Mouse (Mus musculus) hindbrain, embryonic 13.5 days (tissue): ENCODE results near the gene Cfap44. TPM values are rescaled to one million over a fixed set of nuclear protein-coding genes. Genes with fewer than 3 reads are reported as not detected.

Source experiments
- ATAC-seq: fragments of 200-750 bp; cut with Nextera tagmentation; 2 replicates; pipeline ENCODE4 v1.8.0; 2017; ENCODE audit warnings: moderate TSS enrichment; ENCODE audit not compliant: low FRiP score
- H3K27ac ChIP-seq: fragments of 300-500 bp; sonication (generic); 2 replicates; pipeline ENCODE4 v1.5.1; 2015; ENCODE audit warnings: inconsistent platforms, mild to moderate bottlenecking, moderate library complexity
- H3K27me3 ChIP-seq: fragments of 300-500 bp; sonication (generic); 2 replicates; pipeline ENCODE4 v1.6.1; 2015; ENCODE audit warnings: mild to moderate bottlenecking, inconsistent platforms
- H3K36me3 ChIP-seq: fragments of 300-500 bp; sonication (generic); 2 replicates; pipeline ENCODE4 v1.6.1; 2015; ENCODE audit warnings: mild to moderate bottlenecking, inconsistent platforms
- H3K4me1 ChIP-seq: fragments of 300-500 bp; sonication (generic); replicated peaks from 2 replicates; pipeline ENCODE4 v1.6.1; 2015; ENCODE audit warnings: inconsistent platforms
- H3K4me2 ChIP-seq: fragments of 300-500 bp; sonication (generic); 2 replicates; pipeline ENCODE4 v1.6.1; 2015; ENCODE audit warnings: inconsistent platforms, mild to moderate bottlenecking, moderate library complexity
- H3K4me3 ChIP-seq: fragments of 300-500 bp; sonication (generic); 2 replicates; pipeline ENCODE4 v1.5.1; 2015; ENCODE audit warnings: mild to moderate bottlenecking, inconsistent platforms
- H3K9ac ChIP-seq: fragments of 300-500 bp; sonication (generic); 2 replicates; pipeline ENCODE4 v1.6.1; 2015; ENCODE audit warnings: mild to moderate bottlenecking, inconsistent platforms
- H3K9me3 ChIP-seq: fragments of 300-500 bp; sonication (generic); 2 replicates; pipeline ENCODE4 v1.6.1; 2016; ENCODE audit warnings: inconsistent platforms
- WGBS: fragments of 180-500 bp; shearing (Covaris S2); methylation state at CpG from one replicate; pipeline ENCODE4 v1.1.7; 2015; 5-methylcytosine and 5-hydroxymethylcytosine counted together
- polyA plus RNA-seq: library from polyadenylated mRNA; unstranded; fragments of >200 nt; fragmentation: Nextera tagmentation; extraction: Ambion mirVana; gene quantifications from 2 replicates; pipeline ENCODE4 v1.2.1, GENCODE M21; 2015

Cfap44 gene
- polyA plus RNA-seq, 1 experiment from 2014 or later, result 8.5 TPM

DNA sequence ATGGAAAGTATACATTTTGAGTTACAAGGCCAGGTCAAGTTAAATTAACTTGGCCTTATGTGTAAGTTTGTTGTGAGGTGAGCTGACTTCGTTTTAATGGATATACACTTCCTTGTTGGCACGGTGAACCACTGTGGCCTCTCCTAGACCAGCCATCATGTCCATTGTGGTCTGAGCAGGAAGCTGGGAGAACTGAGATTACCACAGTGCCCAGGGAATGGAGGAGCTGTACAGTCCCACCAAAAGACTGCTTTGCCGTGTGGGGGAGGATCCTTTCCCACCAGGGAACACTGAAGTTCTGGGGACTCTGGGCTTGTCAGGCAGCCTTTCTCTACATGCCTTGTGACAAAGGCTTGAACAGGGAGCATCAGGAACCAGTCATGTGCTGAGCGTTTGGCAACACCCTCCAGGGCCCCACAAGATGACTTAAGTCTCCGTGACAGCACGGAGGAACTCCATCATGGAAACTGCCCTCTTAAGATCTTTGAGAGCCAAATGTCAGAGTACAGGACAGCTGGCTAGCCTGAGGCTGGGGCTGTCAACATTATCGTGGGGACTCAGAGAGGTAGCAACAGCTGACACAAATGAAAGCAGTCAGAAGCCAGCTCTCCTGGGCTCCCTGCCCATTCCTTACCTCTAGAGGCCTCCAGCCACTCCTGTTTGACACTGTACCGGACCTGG is 108.4 kb downstream of the Cfap44 start:
- WGBS, result 63% methylated on average over 8 of the region's 8 CpGs
- Histone ChIP-seq H3K36me3 (peaks cover 61% of the 10 kb centered on the region), H3K27me3 (no peaks in the 10 kb centered on the region), H3K27ac (peak overlapping the region; percentile 63; the same call in 1 of the 2 replicates), H3K4me1 (peaks cover 15% of the 10 kb centered on the region; the same call in 1 of the 2 replicates), H3K4me3 (no peak overlapping the region), H3K4me2 (no peak overlapping the region), H3K9me3 (no peaks in the 10 kb centered on the region), H3K9ac (no peak overlapping the region)
- ATAC-seq, result peak; percentile 63

DNA sequence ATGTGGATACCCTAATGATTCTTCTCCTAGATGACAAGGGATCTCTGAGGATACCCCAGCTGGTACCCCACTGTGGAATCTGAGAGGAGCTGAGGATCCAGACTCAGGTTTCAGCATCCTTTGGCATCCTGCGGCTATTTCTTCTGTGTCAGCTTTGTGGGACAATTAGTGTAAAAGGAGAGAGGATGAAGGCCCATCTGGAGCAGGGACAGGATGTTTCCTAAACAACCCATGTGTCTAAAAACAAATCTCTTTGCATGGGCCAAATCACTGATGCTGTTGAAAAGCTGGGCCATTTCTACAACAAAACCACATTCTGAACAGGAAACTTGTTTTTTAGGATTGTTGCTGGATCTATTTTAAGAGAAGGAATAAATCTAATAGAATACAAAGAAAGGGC is 110.6 kb downstream of the Cfap44 start:
- H3K27ac ChIP-seq, result no peak overlapping the region
- no peak overlapping the region for H3K4me2 ChIP-seq
- WGBS, result 87% methylated on average over 1 of the region's 1 CpGs
- H3K4me3 ChIP-seq, result no peak overlapping the region
- no peaks in the 10 kb centered on the region for H3K9me3 ChIP-seq
- ATAC-seq, result no peak
- peaks cover 21% of the 10 kb centered on the region; the same call in 1 of the 2 replicates for H3K4me1 ChIP-seq
- H3K9ac ChIP-seq, result no peak overlapping the region
- no peaks in the 10 kb centered on the region for H3K27me3 ChIP-seq
- H3K36me3 ChIP-seq, result peaks cover 43% of the 10 kb centered on the region

DNA sequence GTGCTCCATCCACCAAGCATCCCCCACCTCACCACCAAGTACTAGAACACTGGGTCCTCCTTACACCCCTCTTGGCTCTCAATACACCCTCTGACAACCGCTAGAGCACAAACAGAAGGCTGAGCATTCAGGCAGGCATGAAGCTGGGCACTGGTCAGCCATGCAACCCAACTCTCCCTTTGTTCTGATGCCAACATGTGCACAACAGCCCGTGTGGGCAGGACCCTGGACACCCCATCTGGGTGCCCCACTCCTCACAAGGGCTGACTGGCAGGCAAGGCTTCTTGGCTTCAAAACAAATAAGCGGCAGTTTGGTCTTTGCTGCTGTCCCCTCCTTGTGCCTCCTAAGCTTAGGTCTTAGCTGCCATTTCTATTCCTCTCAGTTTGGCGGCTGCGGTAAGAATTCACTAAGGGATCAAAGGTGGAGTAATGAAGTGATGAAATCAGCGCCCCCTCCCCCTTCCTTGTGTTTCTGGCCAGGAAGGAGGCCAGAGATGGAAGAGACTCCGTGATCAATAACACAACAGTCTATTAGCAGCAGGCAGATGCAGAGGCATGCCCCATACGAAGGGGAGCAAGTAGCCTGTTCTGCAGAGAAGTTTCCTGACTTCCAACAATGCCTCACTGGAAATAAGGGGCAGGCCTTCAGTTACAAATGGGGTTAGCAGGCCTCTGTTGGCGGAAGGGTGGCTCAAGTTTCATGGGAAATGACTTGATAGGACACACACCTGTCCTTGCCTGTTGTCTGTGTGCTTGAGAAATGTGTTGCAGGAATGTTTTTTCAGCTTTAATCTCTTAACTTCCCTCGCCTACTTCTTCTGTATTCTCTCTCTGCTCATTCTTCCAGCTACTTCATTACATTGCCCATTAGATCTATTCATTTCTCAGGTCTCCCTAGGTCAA is 112.7 kb downstream of the Cfap44 start:
- WGBS, result 67% methylated on average over 10 of the region's 10 CpGs

DNA sequence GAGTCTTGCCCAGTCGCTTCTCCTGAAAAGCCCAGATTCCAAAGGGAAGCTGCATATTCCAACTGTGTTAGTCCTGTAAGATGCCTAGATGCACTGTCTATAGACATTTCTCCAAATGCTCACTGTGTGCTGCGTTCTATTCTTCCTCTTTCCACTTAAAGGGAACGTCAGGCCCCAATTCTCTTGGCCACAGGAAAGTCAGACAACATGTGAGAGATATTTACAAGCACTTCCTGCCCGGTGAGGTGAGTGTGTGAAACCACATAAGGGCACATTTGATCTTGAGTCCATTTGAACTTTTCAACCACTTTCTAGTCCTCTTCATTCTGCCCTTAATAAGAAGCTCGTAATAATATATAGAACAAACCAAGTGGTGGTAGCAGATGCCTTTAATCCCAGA is 113.4 kb downstream of the Cfap44 start:
- 85% methylated on average over 5 of the region's 5 CpGs for WGBS
- H3K27me3 ChIP-seq, result no peaks in the 10 kb centered on the region
- no peaks in the 10 kb centered on the region for H3K9me3 ChIP-seq
- no peak overlapping the region for H3K4me2 ChIP-seq
- ATAC-seq, result no peak
- no peak overlapping the region for H3K4me3 ChIP-seq
- peaks cover 18% of the 10 kb centered on the region; the same call in 1 of the 2 replicates for H3K4me1 ChIP-seq
- H3K36me3 ChIP-seq, result peaks cover 24% of the 10 kb centered on the region
- H3K9ac ChIP-seq, result no peak overlapping the region
- no peak overlapping the region for H3K27ac ChIP-seq

More for the DNA sequence above, 112.7 kb downstream of the Cfap44 start:
- no peaks in the 10 kb centered on the region for H3K27me3 ChIP-seq
- no peaks in the 10 kb centered on the region for H3K9me3 ChIP-seq
- no peak overlapping the region for H3K9ac ChIP-seq
- no peak overlapping the region for H3K4me2 ChIP-seq
- peak; percentile 51 for ATAC-seq
- peak overlapping the region; percentile 44; the same call in 1 of the 2 replicates for H3K27ac ChIP-seq
- peaks cover 21% of the 10 kb centered on the region; the same call in 1 of the 2 replicates for H3K4me1 ChIP-seq
- no peak overlapping the region for H3K4me3 ChIP-seq
- H3K36me3 ChIP-seq, result peaks cover 30% of the 10 kb centered on the region

DNA sequence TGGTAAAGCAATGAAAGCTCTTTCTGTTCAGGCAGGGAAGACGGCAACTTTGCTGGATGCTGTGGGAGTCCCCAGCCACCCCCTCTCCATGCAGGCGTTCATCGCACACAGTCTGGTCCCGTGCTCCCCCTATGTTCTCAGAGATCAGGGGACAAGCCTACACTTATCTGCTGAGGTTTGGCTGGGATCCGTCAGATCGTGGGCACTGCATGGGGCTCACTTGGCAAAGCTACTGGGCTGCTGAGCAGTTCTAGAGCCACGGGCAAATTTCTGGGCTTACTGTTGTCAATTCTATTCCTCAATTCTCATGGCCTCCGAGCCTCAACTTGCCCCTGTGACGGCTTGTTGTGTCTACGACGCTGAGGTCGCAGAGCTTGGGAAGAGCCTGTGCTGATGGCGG is 114.2 kb downstream of the Cfap44 start:
- Histone ChIP-seq H3K4me3 (no peak overlapping the region), H3K9me3 (no peaks in the 10 kb centered on the region), H3K27me3 (no peaks in the 10 kb centered on the region), H3K27ac (no peak overlapping the region; the same call in 1 of the 2 replicates), H3K9ac (no peak overlapping the region), H3K36me3 (peaks cover 20% of the 10 kb centered on the region), H3K4me1 (peaks cover 14% of the 10 kb centered on the region; the same call in 1 of the 2 replicates), H3K4me2 (no peak overlapping the region)
- no peak for ATAC-seq
- WGBS, result 92% methylated on average over 13 of the region's 13 CpGs

DNA sequence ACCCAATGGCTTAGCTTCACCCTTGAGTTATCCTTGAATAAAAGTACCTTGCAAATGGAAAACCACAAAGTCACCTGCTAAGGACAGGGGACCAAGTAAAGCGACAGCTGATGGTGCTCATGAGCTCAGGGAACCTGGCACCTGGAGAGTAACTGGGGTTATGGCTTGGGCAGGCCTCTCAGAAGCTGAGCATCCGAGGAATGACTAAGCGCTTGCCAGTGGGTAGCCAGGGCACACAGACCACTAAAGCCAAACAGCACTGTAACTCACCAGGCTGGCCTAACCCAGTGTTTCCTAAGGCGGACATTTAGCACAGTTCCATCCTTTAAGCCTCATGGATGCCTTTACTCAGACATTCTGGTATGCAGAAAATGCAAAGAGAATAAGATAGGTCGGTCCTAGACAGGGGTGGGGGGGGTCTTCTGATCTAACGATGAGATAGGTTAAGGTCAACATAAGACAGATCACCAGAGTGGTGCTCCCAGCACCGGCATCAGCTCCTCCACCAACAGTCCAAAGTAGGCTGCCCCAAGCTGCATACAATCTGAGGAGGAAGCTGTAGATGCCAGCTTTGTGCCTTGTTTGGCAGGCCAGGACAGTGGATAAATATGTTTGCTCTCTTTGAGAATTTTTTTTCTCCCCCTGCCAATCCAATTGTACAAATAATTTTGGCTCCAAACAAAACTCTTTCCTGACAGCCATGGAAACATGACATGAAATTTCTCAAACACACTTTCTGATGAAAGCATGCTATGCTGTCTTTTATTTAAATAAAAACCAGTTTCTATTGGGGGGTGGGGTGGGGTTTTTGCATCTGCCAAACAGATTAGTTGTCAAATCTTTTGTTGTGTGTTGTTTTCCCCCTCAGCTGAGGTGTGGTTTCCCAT is 115.1 kb downstream of the Cfap44 start:
- Histone ChIP-seq H3K36me3 (peaks cover 14% of the 10 kb centered on the region), H3K9me3 (no peaks in the 10 kb centered on the region), H3K4me2 (no peak overlapping the region), H3K27me3 (no peaks in the 10 kb centered on the region), H3K4me1 (peaks cover 14% of the 10 kb centered on the region; the same call in 1 of the 2 replicates), H3K9ac (no peak overlapping the region), H3K27ac (no peak overlapping the region), H3K4me3 (no peak overlapping the region)
- ATAC-seq, result no peak
- WGBS, result 88% methylated on average over 7 of the region's 7 CpGs

DNA sequence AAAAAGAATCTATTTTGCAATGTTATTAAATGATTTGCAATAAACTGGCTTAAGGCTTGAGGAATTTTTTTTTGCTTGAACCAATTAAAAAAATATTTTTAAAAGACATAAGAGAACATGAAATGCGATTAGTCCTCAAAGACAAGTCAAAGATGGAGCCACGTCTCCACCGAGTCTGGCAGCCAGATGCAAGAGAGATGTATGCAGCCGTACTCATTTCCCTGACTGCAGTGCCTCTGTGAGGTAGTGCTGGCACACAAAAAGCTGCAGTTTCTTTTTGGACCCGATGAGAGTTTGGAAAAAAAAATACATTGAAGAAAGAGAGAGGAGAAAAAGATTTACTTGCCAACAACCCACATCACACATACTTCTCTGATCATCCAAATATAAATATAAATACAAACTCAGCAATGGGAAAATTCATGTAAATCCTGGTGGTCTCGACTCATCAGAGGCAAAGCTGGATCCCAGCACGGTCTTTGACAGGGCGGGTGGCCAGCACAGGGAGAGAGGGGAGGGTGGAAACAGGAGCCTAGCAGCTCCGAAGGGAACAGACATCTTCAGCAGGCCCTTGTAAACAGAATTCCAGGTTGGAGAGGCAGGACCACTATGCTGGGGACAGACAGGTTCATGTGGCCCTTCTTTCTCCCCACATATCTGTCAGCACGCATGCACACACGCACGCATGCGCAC is 116.1 kb downstream of the Cfap44 start:
- no peaks in the 10 kb centered on the region for H3K27me3 ChIP-seq
- H3K9me3 ChIP-seq, result no peaks in the 10 kb centered on the region
- H3K27ac ChIP-seq, result no peak overlapping the region
- H3K4me3 ChIP-seq, result no peak overlapping the region
- ATAC-seq, result no peak
- peaks cover 10% of the 10 kb centered on the region; the same call in 1 of the 2 replicates for H3K36me3 ChIP-seq
- H3K4me2 ChIP-seq, result no peak overlapping the region
- 78% methylated on average over 13 of the region's 13 CpGs for WGBS
- no peak overlapping the region for H3K9ac ChIP-seq
- H3K4me1 ChIP-seq, result peaks cover 14% of the 10 kb centered on the region; the same call in 1 of the 2 replicates

DNA sequence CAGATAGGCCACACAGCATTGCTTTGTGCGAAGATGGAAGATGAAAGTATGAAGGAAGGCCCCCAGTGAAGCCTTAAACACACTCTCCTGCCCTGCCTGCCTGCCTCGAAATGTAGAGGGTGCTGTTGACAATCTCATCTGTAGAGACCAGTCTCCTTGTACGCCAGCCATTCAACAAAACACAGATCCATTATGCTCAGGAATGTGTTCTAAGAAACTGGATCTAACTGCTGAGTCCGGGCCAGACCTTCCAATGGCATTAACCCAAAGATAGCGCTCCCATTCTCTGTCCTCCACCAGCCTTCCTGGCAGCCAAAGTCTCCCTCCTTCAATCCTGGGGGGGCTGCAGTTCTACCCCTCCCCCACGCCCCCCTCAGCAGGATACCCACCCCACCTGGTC is 121.9 kb downstream of the Cfap44 start:
- no peaks in the 10 kb centered on the region for H3K27me3 ChIP-seq
- H3K36me3 ChIP-seq, result peaks cover 15% of the 10 kb centered on the region
- no peak for ATAC-seq
- WGBS, result 71% methylated on average over 6 of the region's 6 CpGs
- no peak overlapping the region for H3K4me3 ChIP-seq
- no peaks in the 10 kb centered on the region for H3K9me3 ChIP-seq
- H3K4me2 ChIP-seq, result no peak overlapping the region
- peaks cover 16% of the 10 kb centered on the region for H3K4me1 ChIP-seq
- H3K9ac ChIP-seq, result no peak overlapping the region
- peak overlapping the region; percentile 14; the same call in 1 of the 2 replicates for H3K27ac ChIP-seq

DNA sequence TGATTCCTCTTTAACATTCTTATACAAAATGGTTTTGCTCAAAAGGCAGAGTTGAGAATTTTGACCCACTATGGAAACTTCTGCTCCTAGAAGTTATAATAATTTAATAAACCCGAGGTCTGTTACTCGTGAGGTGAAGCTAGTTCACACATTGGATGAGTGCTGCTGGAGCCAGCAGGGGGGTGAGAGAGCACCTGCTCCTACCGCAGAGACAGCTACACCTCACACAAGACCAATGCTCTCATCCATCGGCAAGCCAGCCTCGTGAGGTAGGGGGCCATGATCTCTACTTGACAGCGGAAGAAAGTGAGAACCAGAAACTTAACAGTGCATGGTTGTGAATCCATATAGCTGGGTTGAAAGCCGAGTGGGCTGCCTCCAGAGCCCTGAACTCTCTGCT is 129.0 kb downstream of the Cfap44 start:
- Histone ChIP-seq H3K36me3 (peaks cover 9% of the 10 kb centered on the region), H3K4me3 (no peak overlapping the region), H3K9me3 (no peaks in the 10 kb centered on the region), H3K4me2 (no peak overlapping the region), H3K9ac (no peak overlapping the region), H3K27me3 (no peaks in the 10 kb centered on the region), H3K4me1 (peaks cover 24% of the 10 kb centered on the region), H3K27ac (no peak overlapping the region)
- 70% methylated on average over 7 of the region's 7 CpGs for WGBS
- ATAC-seq, result no peak

DNA sequence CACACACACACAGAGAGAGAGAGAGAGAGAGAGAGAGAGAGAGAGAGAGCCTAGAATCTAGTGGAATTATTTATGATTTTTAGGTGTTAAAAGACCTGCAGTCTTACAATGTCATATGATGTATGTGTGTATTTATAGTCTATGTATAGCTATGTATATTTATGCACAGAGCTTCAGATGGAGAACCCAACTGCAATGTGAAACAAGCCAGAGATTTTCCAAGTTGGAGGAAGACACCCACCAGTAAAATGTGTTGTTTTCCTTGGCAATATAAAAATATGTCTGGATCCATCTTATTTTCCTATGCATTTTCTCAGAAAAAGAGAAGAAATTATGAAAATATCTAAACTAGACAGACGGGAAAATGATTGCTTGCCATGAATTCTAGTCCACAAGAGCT is 131.4 kb downstream of the Cfap44 start:
- Histone ChIP-seq H3K4me2 (no peak overlapping the region), H3K27ac (peak overlapping the region; percentile 87), H3K4me1 (peaks cover 47% of the 10 kb centered on the region), H3K9me3 (no peaks in the 10 kb centered on the region), H3K36me3 (no peaks in the 10 kb centered on the region), H3K4me3 (no peak overlapping the region), H3K9ac (no peak overlapping the region), H3K27me3 (no peaks in the 10 kb centered on the region)
- ATAC-seq, result no peak
- WGBS, result 85% methylated on average over 1 of the region's 1 CpGs

DNA sequence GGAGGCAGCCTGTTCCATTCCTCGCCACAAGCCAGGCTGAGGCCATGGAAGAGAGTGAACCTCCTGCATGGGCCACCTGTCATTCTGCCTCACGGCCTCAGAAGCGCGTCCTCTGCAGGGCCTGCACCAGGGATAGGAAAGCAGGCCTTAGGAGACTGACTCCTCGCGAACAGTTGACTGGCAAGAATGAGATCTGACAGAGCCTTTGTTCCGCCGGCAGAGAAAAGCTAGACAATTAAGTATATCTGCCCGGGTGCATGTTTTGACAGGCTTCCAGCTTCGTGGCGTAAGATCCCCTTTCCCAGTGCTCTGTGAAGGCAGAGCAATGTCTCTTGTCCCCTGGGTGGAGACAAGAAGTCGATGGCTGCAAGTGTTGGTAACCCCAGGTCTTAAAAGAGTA is 132.1 kb downstream of the Cfap44 start:
- 6% methylated on average over 12 of the region's 12 CpGs for WGBS

More for the DNA sequence above, 132.1 kb downstream of the Cfap44 start:
- H3K36me3 ChIP-seq, result no peaks in the 10 kb centered on the region
- no peak for ATAC-seq
- peak overlapping the region; percentile 37 for H3K4me2 ChIP-seq
- H3K9me3 ChIP-seq, result no peaks in the 10 kb centered on the region
- H3K9ac ChIP-seq, result peak overlapping the region; percentile 59
- H3K27ac ChIP-seq, result peak overlapping the region; percentile 87
- H3K4me1 ChIP-seq, result peaks cover 53% of the 10 kb centered on the region
- H3K4me3 ChIP-seq, result no peak overlapping the region; the same call in 1 of the 2 replicates
- no peaks in the 10 kb centered on the region for H3K27me3 ChIP-seq
